Mouse (Mus musculus) cerebellum, adult 18-20 months (tissue): ENCODE data around the gene Draxin.
"Not testable (repeated sequence)": the region's sequence is repeated elsewhere in the genome, so short reads cannot be mapped to it uniquely, and the experiment has no call there.

Experiments
- DNase-seq, 2 experiments: peaks; one replicate each; pipeline ENCODE4 v3.0.0; 2021

Draxin gene

DNA sequence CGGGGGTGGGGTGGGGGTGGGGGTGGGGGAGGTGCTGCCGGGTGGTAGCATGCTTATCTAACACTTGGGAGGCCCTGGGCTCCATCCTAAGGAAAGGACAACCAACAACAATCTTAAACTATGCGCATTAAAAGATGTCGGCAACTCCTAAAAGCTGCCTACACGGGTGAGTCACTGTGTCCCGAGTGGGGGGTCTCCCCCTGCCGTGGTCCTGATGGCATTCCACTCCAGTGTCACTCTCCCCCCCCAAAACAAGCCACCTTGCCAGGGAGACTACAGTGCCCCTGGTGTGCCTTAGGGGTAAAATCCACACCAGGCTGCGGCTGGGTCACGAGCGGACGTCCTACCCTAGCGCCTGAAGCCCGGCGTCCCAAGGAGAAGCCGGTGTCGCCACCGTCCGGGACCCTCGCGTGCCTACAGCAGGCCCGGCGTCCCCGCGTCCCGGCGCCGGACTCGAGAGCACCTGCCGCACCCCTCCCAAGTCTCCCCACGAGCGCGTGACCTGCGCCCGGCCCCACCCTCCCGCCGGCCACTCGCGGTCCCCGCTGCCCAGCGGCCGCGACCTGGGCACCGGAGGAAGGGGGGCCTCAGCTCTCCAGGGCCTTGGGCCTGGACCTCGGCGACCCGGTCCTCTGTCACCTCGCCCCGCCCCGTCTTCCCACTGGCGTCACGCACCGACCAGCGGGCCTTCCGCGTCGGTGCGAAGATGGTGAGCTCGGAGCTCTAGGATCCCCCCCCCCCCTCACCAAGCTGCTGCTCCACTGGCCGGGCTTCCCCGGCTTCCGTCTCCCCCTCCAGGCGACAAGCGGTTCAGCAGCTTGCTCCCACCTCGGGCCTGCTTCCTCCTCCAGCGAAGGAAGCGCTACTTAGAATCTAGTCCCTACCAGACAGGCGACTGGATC lies 21.0 kb upstream of the Draxin start, which contains the start of gene Fbxo6:
TSS of gene Fbxo6 (minus strand) at position 874 of the 902 bp plus-strand sequence.
- peak; percentile 84 to 89 for DNase-seq

DNA sequence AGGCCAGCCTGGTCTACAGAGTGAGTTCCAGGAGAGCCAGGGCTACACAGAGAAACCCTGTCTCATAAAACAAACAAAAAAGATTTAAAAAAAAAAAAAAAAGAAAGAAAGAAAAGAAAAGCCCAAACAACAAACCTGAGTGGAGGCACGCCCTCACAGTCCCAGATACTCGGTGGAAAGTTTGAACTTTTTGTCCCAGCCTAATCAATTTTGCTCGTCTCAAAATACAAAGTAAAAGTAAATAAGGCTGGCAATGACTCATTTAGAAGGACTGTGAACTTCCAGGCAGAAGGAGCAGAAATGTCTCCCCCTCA lies 20.4 kb upstream of the Draxin start:
- no peak for DNase-seq

DNA sequence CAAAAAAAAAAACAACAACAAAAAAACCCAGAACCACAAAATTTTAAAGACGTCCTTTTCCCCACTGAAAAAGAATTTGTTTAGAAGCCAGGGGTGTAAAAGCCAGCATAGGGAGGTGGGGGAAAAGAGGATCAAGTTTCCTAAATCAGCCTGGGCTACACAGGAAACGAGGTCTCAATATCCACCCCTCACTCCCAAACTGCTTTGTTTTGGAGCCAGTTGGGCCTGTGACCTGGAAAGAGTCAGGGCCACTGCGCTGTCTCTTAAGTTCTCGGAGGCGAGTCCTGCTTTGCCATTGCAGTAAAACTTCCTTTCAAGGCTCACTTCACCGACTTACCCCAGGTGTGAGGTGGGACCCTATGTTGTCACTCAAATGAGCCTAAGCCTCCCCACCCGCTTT lies 19.7 kb upstream of the Draxin start:
- DNase-seq = peak in 1 of 2 experiments; percentile 12

DNA sequence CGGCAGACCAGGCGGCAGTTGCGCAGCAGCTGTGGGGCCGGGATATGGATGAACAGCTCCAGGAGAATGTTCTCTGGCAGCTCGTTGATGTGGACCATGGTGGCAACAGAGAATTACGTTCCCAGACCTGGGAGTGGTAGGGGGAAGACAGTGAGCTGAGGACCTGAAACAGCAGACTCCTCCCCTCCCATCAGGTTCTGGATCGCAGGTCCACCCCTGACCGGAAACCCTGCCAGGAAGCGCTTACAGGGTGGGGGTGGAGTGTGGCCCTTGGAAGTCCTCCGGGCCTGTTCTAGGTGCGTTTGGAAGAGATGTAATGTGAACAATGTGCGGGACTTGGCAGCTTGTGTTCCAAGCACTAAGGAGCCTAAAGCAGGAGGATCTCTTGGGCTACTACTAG lies 19.0 kb upstream of the Draxin start:
- DNase-seq = peak in 1 of 2 experiments; percentile 14

DNA sequence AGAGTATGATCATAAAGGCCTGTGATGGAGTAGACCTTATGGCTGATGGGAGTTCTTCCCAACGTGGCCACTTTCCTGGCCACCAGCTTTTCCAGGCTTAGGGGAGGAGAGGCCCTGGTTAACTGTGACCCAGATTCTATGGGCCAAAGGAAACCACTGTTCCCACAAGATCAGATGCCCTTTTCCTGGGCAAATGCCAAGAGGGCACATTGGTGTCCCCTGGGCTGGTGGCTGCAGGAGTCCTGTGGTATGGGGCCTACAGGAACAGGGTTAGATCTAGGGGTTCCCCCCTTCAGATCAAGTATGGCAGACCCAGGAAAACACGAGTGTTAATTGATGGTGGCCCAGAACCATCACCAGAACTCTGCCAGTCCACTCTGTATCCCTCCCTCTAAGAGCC lies 17.2 kb upstream of the Draxin start:
- DNase-seq = peak in 1 of 2 experiments; percentile 9

DNA sequence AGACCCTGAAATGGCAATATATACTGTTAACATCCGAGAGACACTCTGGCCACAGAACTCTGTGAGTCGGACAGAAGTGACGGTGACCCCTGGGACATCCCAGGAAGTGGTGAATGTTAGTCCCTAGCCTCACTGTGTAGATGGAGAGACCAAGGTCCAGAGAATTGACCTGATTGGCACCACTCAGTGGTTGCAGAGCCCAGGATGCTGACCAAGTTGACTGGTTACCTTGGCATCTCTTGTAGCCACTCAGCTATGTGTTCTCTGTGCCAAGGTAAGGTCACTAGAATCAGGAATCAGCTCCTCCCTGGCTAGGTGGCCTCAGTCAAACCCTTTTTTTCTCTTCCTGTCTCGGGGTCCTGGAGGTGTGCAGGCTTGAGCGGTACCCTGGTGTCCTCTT lies 13.2 kb upstream of the Draxin start:
- DNase-seq = no peak

DNA sequence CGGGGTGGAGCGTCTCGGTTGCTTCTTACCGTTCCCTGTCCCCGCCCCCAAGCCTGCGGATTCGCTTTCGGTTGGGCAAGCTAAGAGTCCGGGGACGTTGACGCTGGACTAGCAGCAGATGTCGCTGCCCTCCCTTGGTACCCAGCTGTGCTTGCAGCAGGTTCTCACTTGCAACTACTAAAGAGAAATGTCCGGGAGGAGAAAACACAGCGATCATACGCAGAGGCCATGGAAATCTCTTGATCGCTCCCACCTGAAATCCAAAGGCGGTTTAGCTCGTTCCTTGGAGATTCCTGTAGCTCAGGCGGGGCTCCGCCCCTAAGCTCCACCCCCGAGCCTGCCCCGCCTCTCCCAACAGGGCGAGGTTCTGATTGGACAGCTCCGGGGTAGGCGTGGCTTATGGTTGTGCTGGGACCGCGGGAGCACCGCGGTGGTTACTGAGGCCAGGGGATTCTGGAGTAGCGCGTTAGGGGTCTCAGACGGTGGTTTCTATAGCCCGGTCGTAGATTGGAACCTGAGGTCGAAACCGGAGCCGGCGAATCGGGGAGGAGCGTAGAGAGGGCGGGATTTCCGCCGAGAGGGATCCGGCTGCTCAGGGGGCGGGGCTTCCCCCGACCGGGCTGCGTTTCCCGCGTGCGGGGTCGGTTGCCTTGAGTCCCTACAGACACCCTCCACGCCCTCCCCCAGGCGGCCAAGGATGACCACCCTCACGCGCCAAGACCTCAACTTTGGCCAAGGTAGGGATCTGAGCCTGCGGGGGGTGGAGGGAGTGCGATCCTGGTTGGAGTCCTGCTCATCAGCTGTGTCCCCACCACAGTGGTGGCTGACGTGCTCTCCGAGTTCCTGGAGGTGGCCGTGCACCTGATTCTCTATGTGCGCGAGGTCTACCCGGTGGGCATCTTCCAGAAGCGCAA lies 9.9 kb upstream of the Draxin start:
- peak; percentile 93 to 95 for DNase-seq

DNA sequence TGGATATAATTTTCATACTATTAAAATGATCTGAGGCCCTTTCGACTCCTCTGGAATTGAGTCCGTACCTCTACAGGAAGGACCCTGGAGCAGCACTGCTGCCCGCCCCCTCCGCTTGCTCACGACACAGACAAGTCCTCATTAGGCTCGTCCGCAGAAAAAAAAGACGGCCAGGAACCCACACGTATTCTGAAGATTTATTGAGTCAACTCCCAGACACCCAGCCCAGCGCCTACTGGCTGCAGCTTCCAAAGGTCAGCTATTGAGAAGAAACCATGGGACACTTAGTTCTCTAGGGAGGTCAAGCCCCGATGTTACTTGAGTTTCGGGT lies 9.2 kb upstream of the Draxin start:
- no peak for DNase-seq

DNA sequence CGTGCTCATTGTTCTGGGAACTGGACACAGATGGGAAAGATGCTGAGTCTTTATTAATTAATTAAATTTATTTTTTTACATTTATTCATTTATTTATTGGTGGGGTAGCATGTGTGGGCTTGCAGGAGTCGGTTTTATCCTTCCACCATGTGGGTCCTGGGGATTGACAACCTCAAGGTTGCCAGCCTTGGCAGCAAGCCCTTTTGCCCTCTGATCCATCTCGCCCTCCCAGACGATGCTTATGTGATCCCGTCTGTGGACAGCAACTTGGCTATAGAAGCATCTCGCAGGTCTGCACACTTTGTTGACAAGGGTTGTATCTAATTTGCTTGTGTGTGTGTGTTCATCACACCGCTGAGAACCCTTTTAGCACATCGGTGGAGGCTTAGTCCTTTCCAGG lies 7.0 kb upstream of the Draxin start:
- no peak for DNase-seq

DNA sequence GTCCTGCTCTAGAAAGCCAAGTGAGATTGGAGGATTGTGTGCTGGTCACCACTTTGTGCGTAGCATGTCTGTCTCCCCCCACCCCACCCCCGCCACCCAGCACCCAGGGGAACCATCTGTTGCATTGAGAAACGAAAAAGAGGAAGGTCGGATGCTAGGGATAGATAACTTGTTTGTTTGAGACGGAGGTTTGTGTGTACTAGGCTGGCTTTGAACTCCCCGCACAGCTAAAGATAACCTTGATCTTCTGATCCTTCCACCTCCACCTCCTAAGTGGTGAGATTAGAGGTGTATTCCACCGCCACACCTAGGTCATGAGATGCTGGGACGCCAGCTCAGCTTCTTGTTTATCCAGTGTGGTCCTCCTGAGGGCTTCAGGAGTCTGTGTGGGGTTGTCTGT lies 4.5 kb upstream of the Draxin start:
- DNase-seq = no peak

DNA sequence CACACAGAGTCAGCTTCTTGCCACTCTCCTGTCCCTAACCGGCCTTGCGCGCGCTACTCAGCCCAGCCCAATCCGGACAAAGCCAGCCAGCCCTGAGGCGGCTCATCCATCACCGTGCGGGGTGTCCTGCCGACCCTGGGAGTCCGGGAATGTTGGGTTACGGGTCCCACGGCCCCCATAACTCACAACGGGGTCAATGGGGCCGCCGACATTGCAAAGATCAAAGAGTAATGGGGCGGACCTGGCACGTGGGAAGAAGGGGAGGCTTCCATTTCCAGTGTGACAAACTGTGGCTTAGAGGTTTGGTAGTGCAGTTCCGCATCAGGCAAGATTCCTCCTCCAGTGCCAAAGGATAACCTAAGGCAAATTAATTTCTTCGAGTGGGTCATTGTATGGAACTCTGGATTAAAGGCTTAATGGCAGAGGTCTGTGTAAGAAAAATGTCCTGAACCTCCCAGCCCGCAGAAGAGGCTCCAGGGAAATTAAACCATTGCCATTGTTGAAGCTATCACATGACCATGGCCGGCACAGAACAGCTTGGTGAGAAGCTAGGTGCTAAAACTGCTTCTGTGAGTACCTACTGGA lies 1.1 kb upstream of the Draxin start:
- no peak for DNase-seq

DNA sequence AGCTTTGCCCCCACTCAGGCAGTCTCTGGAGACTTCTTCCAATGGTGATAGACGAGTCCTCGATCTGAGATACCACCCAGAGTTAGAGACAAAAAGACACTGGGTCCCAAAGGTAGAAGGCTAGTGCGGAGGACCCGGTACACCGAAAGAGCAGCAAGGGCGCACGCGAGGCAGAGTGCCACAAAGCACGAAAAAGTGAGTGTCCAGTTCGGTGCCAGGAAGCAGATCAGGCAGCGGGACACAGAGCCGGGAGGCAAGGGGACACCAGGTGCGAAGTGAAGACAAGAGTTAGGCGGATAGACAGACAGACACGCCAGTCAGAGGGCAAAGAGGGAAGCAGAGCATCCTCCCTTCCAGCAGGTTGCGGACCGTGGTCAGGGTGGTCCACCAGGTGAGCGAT lies 365 bp downstream of the Draxin start, which contains the start of gene Mad2l2:
TSS of gene Mad2l2 (plus strand) at position 252 of the 400 bp plus-strand sequence.
- no peak for DNase-seq

DNA sequence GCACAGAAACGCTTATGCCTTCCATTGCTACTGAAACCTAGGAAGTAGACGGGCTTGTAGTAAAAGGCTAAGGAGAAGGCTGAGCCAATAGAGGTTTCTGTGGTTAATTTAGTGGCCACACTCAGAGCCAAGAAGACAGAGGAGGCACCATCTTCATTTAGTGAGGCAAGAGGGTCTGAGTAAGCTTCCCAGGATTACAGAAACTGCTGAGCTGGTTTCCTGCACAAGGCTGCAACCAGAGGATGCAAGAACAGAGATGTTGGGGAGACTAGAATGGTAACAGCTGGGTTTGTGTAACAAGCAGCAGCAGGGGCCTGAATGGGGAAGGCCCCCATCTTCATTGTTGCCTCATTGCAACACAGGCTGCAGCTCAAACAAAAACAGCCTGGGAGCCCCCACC lies 1.8 kb downstream of the Draxin start:
- DNase-seq = no peak

DNA sequence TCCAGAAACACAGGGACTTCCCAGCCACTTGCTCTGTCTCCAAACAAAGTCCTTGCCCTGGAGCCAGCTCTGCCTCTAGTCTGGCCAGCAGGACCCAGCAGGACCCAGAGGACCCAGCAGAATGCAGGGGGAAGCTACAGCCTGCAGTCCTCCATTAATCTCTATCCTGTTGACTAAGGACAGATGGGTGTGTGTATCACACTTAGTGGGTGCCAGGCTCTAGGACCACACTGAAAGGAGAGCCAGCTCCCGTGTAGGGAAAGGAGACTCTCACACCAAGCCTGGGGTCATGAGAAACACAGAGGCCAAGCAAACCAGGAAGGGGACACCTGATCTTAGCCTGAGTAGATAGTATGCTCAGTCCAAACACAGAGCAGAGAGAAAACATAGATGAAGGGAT lies 2.3 kb downstream of the Draxin start:
- no peak for DNase-seq

DNA sequence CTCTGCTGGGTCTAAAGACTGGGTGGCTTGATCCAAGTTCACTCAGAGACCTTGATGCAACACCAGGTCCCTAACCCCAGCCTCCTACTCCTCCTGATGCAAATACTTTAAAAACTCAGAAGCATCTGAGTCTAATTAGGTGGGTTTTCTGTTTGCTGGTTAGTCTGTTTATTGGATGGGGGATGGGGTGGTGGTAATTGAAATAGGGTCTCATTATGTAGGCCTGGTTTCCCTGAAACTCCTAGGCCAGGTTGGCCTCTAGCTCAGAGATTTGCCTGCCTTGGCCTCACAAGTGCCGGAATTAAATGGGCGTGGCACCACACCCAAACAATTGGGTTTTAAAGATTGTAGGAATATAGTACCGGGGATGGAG lies 7.8 kb downstream of the Draxin start:
- DNase-seq = no peak

DNA sequence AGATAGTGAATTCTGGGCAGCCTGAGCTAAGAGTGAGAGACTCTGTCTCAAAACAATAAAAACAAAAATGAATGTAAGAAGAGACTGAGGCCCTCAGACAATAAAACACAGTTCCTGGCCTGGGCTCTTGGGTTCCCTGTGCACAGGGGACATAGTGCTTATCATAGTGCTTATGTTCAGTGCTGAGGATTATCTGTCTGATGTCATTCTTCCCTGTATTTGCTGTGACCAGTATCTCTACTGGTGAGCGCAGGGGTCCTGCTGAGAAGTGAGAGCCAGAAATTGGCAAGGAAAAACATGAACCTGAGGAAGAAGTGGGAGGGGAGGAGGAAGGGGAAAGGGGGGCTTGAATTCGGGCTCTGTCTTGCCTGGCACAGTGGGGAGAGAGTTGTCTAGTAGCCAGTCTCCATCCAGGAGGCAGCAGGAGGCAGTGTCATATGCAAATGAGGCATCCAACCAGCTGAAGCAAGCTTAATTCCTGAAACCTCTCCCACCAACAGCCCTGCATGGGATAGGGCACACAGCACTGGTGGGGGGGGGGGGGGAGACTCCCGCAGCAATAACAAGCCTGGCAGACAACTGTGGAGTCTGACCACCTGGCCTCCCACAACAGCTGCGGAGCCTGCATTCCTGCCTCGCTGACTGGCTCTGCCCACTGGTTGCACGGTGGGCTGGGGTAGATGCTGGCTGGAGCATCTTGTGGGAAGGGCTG lies 8.4 kb downstream of the Draxin start:
- no peak for DNase-seq

DNA sequence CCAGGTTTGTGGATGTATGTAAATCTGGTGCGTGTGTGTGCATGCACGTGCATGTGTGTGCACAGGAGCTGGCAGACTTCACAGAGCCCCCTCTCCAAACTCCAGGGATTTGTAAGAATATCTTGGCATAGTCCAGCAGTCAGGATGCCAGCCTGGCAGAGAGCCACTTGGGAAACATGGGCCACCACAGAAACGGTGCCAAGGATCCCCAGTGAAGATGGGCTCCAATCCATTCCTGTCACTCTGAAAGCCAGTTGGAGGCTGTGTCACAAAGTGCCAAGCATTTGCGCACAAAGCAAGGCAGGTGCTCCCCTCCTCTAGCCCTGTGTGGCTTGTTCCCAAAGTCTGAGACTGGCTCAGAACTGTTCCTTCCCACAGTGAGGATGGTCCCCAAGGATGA lies 9.1 kb downstream of the Draxin start:
- DNase-seq = peak in 1 of 2 experiments; percentile 22

DNA sequence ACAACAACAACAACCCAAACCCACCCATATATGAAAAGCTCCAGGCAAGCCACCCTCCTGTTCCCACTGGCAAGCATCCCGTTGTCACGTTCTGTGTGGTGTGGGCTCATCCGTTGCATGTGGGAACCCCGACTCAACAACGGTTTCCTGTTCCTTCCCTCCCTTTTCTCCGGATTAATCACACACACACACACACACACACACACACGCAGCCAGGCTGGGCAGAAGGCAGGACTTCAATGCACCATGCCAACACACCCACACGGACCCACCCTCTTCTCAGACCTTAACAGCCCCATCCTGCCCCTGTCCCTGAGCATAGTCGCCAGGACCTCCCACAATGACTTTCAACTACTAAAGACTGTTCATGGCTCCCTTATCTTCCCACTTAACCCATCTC lies 9.9 kb downstream of the Draxin start:
- no peak for DNase-seq

DNA sequence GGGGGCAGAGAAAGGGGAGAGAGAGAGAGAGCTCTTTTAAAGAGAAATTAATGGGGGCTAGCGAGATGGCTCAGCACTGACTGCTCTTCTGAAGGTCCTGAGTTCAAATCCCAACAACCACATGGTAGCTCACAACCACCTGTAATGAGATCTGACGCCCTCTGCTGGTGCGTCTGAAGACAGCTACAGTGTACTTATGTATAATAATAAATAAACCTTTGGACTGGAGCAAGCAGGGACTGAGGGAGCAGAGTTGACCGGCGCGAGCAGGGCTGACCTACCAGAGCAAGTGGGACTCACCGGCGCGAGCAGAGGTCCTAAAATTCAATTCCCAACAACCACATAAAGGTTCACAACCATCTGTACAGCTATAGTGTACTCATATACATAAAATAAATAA lies 10.9 kb downstream of the Draxin start:
- not testable (repeated sequence) for DNase-seq

DNA sequence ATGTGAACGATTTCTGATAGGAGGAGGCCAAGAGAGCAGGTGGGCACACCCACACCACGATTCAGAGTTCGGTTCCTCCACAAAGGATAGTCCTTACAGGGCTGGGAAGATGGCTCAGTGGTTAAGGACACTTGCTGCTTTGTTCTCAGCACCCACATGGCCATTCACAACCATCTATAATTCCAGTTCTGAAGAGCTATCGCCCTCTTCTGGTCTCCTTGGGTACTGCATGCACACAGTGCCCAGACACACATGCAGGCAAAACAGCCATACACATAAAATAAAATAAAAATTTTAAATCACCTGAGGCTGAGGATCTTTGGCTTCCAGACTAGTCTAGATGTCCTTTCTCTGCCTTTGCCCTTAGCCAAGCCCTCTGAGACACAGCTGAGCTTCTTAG lies 13.1 kb downstream of the Draxin start:
- no peak for DNase-seq

DNA sequence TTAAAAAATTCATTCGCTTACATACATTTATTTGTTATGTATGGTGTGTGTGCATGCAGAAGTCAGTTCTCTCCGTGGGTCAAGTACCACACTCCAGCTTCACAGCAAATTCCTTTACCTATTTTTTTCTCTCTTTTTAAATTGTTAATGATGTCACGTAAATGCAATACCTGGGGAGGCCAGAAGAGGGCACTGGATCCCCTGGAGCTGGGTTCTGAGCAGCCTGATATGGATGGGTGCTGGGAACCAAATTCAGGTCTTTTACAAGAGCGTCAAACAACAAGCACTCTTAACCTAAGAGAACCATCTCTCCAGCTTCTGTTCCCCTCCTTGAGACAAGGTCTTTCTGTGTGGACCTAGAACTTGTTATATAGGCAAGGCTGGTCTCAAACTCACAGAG lies 13.8 kb downstream of the Draxin start:
- DNase-seq = no peak

DNA sequence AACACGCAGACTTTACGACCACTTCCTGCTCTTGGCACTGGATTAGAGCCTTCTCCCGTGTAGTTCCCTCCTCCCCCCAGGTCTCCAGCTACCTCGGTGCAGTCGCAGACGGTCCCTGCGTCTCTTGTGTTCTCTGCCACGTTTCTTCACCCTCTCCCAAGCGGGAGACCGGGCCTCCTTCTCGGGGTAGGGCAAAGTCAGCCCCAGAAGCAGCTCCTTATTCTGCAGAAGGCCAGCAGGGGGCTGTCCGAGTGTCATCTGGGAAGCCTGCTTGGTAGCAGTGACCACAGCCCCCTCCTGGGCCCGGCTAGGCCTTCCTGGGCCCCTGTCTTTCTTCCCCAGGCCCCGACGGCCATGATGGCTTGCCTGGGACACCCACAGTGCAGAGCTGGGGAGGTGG lies 15.0 kb downstream of the Draxin start:
- no peak for DNase-seq
